Mouse (Mus musculus) mouse trophoblast stem cell (cell line): ENCODE measurements around the gene Prkag1.

ENCODE experiments used
- in situ Hi-C, 2 experiments: fragments of 300-500 bp; cut with MseI, MboI; formaldehyde crosslinking; loops; 2 replicates in 1 of 2; 3 replicates in 1 of 2; pipeline ENCODE4 v1.15.1; 2025

The Prkag1 gene

DNA sequence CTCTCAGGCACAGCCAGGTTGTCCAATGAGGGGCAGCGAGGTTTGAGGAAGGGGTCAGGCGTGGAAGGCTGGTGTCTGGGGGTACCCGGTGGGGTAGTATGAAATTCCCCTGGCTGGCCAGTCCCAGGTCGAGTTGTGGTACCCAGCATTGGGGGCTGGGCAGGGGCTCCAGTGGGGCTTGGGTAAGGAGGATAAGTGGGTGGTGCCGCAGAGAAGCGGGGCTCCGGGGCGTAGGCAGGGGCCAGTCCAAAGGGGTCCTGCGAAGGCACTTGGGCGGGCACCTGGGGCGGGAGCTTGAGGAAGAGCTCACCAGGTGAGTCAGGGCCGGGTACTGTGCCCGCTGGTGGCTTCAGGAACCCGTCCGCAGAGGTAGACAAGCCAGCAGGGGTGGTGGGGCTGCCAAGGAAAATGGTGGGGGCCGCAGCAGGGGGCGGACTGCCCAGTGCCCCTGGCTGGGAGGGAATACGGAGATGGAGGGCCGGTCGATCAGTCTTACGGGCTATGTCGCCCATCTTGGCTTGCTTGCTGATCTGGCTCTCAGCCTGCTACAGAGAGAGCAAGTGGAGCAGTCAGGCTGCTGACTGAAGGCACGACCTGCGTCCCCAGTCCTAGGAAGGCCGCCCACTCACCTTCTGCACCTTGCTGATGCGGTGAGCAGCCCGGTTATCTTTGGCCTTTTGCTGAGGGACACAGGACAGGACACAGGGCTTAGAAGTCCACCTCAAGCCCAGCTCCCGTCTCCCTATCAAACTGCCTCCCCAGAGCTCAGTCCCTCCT, 22.0 kb upstream of the Prkag1 start:
- in situ Hi-C loops: no loop called here

DNA sequence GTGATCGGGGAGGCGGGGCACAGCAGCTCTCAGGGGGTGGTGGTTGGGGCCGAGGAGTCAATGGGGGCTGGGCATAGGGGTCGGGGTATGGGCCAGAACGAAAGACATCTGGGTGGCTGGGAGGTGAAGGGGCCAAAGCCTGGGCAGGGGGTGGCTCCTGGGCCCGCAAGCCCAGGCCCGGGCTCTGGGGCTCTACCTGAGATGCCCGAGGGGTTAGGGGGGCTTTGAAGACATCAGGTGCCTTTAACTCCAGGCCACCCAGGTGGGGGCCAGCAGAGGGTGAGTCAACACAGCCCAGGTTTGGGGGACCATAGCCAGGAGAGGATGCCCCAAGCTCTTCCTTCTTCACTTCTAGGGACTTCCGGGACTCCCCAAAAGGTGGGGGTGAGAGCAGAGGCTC, 21.4 kb upstream of the Prkag1 start:
- in situ Hi-C loops: no loop called here

DNA sequence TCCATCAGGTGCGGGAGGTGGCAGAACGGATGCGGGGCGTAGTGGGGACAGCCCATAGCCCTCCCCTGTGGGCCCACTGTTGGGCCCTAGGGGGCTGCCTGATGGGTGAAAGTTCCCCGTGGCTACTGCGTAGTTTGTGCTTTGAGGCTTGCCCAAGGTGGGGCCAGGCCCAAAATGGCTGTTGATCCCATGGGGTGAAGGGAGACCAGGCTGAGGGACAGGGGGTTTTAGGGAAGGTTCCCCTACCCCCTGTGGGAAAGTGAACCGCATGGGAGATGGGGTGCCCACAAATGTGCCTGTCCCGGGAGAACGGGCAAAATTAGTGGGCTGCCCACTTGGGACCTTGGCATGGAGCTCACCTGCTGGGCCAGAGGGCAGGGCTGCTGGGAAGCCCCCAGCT, 20.8 kb upstream of the Prkag1 start:
- in situ Hi-C loops: no loop called here

DNA sequence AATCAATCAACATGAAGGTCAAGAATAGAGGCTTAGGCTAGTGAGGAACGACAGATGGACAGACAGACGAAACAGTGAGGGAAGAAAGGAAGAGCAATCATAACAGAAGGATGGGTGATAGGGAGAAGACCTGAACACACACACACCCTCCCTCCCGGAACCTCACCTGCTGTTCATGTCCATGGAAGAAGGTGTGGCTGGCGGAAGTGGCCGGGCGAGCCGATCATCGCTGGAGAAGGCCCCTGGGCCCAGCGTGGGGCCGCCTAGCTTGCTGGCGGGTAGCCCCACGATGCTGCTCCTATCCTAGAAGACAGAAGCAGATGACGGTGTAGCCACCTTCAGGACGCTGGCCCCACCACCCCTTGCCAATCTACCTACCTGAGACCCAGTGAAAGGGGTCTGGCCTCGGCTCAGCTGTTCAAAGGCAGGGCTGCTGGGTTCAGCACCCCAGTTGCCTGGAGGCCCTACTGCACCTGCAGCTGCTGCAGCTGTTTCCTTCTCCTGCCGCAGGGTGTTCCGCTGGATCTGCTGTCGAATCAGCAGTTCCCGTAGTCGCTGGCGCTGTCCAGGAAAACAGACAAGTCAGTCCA, 20.0 kb upstream of the Prkag1 start:
- in situ Hi-C loops: no loop called here

DNA sequence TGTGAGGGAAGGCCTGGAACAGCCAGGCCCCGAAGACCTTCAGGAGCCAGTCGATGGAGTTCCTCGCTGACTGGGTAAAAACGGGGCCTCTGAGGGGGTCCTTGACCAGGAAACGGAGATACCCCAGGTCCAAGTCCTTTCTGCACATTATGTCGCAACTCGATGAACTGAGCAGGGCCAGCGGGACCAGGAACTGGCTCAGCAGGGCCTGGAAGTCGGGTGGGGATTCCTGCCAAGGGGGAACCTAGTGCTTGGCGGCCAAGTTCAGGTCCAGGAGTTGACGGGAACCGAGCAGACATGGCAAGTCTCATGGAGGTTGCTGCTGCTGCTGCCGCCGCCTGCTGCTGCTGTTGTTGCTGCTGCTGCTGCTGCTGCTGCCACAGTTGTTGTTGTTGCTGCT, 19.3 kb upstream of the Prkag1 start:
- in situ Hi-C loops: no loop called here

DNA sequence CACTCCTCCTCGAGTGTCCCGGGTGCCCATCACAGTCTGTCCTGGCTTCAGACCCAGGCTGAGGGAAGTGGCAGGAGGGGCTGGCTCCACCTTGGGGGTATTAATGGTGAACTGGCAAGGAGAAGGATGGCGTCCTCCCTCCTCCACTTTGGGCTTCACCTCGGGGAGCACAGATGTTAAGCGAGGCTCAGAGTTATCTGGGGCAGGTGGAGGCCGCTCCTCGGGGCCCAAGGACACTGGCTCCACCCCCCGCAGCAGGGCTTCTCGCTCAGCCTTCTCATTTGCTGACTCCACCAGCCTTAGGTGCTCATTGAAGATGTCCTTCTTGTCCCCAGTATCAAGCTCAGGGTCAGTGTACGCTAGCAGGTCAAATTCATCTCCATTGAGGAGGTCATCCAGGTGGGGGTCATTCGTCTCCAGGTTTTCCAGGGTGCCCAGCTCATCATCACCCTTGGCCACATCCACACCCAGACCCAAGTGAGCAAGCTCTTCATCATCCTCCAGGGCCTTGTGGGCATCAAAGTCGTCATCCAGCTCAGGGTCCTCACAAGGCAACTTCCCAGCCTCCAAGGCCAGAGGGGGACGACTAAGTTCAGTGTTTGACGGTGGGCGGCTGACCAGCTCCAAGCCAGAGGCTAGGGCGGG, 18.8 kb upstream of the Prkag1 start:
- in situ Hi-C loops: no loop called here

DNA sequence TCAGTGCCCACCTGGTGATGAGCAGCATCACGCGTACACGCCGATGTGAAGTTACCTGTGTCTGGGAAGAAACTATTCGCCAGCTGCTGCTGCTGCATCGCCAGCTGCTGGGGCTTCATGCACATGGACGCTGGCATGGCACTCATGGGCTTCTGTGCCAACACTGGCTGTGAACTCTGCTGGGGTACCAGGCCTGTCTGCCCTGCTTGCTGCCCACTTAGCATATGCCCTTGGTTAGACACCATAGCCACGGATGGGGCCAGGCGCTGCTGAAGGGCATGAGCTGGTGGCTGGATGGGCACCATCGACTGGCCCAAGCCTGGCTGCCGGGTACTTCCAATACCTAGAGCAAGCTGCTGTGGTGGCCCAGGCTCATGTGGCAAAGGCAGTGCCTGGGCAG, 17.8 kb upstream of the Prkag1 start:
- in situ Hi-C loops: no loop called here

DNA sequence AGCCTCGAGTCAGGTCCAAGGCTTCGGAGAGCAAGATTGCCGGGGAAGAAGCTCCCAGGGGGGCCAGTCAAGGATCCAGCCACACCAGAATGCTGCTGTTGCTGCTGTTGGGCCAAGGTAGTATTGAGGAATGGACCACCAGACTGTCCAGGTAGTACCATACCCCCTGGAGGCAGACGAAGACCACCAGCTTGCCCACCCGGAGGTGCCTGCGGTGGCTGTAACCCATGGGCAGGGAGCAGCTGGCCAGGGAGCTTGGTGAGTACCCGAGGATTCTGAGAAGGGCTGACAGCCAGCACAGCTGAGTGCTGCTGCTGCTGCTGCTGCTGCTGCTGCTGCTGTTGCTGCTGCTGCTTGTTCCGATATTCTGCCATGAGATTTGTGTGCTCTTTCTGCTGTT, 14.8 kb upstream of the Prkag1 start:
- in situ Hi-C loops: no loop called here

DNA sequence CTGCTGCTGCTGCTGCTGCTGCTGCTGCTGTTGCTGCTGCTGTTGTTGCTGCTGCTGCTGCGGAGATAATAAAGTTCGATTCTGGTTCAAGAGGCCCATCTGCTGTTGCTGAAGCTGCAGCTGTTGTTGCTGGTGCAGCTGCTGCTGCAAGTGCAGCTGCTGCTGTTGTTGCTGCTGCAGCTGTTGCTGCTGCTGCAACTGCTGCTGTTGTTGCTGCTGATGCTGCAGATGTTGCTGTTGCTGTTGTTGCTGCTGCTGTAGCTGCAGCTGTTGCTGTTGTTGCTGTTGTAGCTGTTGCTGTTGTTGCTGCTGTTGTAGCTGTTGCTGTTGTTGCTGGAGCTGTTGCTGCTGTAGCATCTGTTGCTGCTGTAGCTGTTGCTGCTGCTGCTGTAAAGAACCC, 13.8 kb upstream of the Prkag1 start:
- in situ Hi-C loops: no loop called here

DNA sequence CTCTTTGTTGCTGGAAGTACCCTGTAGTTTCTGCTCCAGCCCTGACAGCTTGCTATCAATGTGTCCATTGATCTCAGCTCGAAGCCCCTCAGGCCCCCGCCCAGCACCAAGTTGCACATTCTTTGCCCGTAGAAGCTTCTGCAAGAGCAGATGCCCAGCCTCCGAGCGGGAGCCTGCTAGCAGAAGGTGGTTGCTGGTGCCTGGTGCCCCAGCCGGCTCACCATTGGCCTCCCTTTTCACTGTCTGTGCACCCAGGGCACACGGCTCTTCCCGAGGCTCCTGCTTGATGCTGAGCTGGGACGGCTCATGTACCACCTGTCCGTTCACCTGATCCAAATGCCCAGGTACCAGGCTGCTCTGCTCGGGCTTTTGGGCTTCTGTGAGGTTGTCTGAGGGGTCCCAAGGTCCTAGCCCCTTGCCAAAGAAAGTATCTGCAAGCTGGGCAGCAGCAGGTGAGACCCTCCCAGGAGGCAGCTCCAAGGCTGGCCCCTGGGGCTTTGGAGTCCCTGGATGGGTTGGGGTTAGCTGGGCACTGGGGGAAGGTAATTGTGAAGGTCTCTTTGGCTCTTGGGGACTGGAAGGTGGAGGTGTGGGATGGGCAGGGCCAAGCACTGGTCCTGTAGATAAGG, 12.4 kb upstream of the Prkag1 start:
- in situ Hi-C loops: no loop called here

DNA sequence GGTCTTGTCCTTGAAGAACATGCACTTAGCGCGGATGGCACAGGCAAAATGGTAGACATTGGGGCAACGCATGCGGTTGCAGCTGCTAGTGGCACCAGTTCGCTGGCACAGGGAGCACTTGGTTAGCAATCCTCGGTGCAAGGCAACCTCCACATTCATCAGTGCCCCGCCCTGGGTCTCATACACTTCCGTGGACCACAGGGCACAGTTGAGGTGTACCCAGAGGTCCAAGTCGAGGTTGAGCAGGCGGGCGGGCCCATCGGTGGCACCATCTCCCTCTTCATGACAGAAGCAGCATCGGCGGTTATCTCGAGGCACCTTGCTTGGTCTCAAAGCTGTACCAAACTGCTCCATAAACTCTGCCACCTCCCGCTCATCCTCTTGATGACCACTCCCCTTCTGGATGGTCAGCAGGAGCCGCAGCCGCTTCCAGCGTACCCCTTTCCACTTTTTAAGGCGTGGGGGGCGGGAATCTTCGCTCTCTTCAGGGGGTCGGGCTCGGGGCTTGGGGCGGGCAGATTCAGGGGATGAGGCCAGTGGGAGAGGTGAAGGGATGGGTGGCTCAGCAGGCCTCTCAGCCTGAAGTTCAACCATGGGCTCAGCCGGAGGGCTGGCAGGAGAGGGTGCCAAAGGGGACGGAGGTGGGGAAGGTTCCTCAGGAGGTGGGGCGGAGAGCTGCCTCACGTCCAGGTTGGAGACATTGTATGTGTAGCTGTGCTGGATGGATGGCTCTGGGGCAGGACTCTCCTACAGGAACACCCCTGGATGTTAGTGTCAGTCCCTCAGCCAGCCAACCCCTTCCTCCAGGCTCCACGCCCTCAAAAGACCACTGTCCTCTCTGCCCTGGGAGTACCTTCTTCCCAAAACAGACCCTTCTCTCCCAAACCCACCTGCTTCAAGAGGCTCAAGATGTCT, 8.6 kb upstream of the Prkag1 start:
- in situ Hi-C loops: no loop called here

DNA sequence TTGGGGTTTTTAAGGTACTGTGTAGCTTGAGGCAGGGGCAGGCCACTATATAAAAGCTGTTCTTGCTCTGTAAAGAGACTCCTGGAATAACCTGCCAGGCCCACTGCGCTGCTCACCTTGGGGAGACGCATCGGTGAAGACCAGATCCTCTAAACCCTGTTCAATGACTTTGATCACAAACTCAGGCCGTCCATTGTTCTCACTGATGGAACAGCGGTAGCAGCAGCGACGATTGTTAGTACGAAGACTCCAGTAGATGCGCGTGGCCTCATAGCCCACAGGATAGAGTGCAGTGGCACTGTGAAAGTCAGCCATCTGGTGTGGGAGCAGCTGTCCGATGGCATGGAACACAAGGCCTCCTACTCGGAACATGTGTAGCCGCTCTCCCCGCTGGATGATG, 7.8 kb upstream of the Prkag1 start:
- in situ Hi-C loops: no loop called here

DNA sequence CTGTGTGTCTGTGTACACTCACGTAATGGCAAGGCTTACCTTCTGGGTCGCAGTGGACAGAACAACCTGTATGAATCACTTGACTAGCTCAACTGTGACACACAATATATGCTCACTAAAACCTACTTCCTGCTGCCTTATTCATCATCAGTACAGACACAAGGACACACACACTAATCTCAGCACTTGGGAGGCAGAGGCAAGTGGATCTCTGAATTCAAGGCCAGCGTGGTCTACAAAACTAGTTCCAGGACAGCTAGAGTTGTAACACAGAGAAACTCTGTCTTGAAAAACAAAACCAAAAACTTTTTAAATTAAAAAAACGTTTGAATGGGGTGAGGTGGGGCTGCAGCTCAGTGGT, 6.4 kb upstream of the Prkag1 start:
- in situ Hi-C loops: no loop called here

DNA sequence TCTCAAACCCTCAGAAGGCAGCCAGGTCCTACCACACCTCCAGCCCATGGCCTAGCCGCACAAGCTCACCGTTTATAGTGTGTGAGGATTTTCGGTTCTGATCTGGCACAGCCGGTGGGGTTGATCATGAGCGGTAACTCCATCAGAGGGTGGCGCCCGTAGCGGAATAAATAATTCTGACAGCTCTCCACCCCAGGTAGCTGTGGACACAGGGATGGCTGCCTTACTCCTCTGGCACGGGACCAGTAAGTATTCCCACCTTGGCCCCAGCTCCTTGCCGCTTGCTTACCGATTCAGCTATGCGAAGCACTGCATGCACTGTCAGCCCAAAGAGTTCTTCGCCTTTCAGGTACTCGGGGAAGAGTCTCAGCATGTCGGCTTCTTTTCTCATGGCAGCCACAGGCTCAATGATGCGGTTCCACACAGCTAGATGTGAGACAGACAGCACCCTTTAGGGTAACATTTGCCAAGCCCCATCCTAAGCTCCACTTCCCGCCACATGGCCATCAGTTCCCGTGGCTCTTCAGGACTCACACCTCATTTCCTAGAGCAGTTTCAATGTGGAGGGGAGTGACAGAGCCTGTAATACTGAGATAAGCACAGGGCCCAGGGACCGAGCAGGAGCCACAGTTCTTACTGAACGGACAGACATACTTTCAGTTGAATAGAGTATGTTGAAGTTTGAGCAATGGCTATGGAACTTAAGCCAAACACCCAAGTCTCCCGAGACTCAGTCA, 5.9 kb upstream of the Prkag1 start:
- in situ Hi-C loops: no loop called here

DNA sequence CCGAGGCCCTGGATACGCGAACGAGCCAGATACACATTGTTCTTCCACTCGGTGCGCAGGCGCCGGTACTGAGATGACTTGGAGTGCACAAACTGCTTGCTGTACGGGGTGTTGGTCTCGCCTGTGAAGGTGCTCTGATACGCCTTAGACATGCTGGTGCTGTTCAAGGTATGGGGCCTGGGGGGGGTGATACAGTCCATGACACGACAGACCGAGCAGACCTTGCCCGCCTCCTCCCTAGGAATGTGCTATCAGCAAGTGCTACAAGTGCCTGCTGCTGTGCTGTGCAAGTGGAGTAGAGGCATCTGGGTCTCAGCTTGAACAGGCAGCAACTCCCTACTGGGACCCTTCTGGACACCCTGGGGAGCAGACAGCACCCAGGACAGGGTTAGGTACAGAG, 4.0 kb upstream of the Prkag1 start:
- in situ Hi-C loops: no loop called here

DNA sequence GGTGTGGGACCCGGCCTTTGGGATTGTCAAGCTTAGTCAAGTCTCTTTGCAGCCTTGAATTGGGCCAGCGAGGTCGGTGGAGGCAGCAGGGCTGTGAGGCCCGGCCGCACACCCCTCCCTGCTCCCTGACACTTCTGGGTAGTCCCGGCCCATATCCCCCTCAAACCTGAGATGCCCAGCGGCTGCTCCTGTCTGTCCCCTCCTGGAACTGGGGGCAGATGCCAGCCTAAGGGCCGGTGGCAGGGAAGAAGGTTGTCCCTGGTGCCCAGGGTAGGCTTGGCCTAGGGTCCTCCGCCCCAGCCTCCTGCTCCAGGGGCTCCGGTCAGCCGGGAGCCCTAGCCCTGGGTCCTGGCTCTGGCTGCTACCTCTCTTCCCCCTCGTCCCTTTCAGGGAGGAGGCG, 2.7 kb upstream of the Prkag1 start:
- in situ Hi-C loops: no loop called here

DNA sequence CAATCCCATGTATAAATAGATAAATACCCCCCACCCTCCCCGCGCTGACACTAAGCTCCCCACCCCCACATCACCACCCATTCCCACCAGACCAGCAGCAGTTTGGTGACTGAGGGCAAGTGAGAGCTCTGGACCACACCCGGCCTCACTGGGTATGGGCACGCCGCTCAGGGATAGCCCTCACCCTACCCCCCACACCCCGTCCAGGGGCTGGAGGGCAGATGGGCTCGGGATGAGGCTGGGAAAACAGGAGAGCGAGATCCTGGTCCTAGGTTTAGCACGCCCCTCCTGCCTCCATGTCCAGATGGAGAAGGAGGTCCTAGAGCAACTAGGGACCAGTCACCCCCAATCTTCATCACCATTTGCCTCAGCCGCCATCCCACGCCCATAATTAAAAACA, 2.0 kb upstream of the Prkag1 start:
- in situ Hi-C loops: no loop called here

DNA sequence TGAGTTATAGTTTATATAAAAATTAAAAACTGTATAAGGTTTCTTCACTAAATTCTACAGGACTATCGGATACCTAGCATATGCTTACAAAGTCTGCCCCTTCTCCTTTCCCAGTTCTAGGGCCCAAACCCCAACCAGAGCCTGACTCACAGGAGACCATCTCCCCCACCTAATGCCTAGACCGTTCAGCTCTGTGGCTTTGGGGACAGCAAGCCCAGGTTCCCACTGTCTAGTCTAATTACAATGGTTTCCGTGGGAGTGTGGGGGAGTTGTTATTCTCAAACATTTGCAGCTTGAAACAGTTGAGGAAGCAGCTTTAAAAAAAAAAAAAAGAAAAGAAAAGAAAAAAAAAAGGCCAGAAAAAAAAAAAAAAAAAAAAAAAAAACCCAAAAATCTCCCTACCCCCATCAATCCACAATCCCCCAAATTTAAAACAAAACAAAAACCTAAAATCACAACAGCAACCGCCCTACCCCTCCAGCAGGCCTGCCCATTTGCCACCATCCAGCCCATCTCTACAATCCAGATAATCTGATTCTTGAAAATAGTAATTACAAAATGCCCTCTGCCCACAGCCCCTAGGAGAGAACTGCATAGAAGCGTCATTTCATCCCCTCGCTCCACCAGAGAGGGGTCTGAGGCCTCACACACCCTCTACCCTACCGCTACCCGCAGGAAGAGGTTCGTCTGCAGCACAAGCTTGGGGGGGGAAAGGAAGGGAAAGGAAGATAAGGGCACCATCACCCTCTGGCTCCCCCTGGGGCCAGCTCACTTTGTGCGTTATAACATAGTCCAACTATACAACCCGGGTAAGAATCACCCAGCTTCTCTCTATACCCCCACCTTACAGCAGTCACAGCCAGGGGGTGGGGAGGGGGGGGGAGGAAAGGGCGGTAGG, 1.1 kb upstream of the Prkag1 start:
- in situ Hi-C loops: no loop called here

DNA sequence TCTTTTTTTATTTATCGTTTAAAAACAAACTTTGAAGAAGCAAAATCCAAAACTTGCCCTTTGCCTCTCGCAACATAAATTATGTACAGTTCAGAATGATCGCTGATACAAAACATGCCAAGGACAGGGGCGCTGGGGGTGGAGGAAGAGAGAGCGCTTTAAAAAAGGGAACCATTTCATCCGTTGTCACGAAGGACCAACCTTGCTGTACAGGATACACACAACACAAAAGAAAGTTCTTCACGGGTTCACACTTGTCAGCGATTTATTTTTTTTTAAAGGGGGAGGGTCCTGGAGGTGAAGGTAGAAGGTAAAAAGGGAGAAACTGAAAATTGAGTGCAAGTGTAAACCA, 339 bp upstream of the Prkag1 start:
- in situ Hi-C loops: no loop called here

DNA sequence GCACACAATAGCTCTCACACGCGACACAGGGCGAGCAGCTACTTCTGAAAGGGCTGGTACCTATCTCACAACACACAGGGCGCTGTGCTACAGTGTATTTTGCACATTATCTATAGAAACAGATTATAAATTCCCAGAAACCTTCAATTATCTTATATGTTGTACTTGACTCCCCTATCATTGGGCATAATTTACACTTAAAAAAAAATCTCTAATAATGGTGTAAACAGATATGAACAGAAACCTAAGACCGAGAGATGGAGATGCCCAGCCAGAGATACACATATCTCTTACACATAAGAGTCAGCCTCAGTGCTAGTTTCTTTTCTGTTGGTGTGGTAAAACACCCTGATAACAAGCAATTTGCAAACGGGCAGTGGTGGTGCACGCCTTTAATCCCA, 3.7 kb downstream of the Prkag1 start:
- in situ Hi-C loops: no loop called here
